Mouse (Mus musculus) spleen, adult 2 months (tissue): ENCODE data around the gene Bcap29.

ENCODE experiments used
- CTCF ChIP-seq: fragments of 200-500 bp; IDR thresholded peaks from 2 replicates; pipeline ENCODE4 v1.5.1; 2011; ENCODE audit warnings: mild to moderate bottlenecking, inconsistent platforms; ENCODE audit not compliant: insufficient read depth, insufficient read length, insufficient replicate concordance; ENCODE audit errors: extremely low read depth
- POLR2A ChIP-seq: fragments of 200-500 bp; IDR thresholded peaks from 2 replicates; pipeline ENCODE4 v1.6.1; 2011; ENCODE audit warnings: low read depth, low read length, inconsistent platforms

DNA sequence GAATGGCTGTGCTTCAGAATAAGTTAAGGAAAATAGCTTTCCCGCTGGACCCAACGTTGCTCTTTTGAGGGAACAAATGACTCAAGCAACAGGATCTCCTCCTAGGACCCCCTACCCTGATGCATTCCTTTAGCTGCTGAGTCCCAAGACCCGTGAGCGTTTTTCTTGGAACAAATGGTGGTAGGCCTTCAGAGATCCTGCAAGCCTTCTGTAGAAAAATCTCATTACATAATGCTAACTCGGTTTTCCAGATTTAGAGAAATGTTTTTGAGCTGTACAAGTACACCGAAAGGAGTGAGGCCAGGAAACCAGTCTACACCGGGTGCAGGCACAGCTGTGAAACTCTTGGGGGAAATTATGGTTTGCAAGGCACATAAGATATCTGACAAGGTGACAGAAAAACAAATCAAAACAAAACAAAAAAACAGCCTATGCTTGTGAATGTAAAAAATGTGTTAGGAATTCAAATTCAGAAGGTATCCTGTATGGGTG lies 53.1 kb downstream of the Bcap29 start:
- TF ChIP-seq POLR2A (no peak), CTCF (no peak)
